Mouse (Mus musculus): ENCODE measurements at regions not wholly inside any gene's neighbourhood (a gene's known extent, or its start where the extent isn't known, plus 50 kb on each side); places are given as distances from the start of the nearest gene placed in this dataset.
A peak's percentile ranks its signal among the peaks of the same experiment; 100 is the strongest.

DNA sequence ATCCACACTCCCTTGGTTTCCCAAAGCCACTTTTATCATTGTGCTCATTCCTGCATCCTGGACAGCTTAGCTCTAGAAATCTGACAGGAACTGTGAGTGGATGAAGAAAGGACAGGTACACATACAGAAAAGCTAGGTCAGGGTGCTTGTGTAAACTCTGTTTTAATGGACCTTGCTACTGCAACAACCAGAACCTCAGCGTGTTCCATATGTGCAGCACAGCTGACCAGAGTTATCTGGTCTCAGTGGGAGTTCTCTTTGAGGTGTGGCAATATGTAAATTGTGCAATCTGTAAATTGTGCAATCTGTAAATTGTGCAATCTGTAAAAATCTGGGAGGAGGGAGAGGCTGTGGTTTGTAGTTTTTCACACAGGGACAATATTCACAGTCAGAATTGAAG is 282.4 kb upstream of the Ptprd start:
- WGBS, result 85% methylated on average over 1 of the region's 1 CpGs
- no peak overlapping the region for H3K4me2 ChIP-seq (replicated peaks)

DNA sequence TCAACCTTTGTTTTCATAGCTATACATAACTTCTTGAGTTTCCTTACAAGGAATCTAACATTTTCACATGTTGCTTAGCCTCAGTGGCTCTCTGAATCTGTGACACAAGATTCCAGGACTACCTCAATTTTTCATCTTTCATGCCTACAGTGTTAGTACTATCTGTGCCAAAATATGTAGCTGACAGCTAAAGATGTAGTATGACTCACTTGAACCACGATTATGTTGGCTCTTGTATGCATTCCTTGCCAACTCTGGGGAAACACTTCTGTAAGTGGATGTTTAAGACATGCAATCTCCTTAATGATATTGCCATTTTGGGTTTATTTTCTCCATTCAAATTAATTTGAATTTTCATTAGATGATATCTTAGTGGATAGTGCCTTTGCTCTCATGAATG is 254.8 kb upstream of the Ptprd start:
- ATAC-seq (ENCODE audit: low FRiP score, low read depth), result no peak
- Histone ChIP-seq H3K9me3 (no peaks in the 10 kb centered on the region), H3K4me2 (replicated peaks) (no peak overlapping the region), H3K9ac (no peak overlapping the region), H3K27me3 (replicated peaks) (no peaks in the 10 kb centered on the region), H3K36me3 (no peaks in the 10 kb centered on the region), H3K27ac (no peak overlapping the region), H3K4me3 (no peak overlapping the region), H3K4me1 (no peaks in the 10 kb centered on the region)
- 65% methylated on average over 1 of the region's 1 CpGs for WGBS

More for the DNA sequence above, 282.4 kb upstream of the Ptprd start:
- ATAC-seq (ENCODE audit: low FRiP score, low read depth), result no peak
- no peak overlapping the region for H3K27ac ChIP-seq
- no peaks in the 10 kb centered on the region for H3K27me3 ChIP-seq (replicated peaks)
- no peak overlapping the region for H3K4me3 ChIP-seq
- no peaks in the 10 kb centered on the region for H3K36me3 ChIP-seq
- H3K9ac ChIP-seq, result no peak overlapping the region
- no peaks in the 10 kb centered on the region for H3K9me3 ChIP-seq
- no peaks in the 10 kb centered on the region for H3K4me1 ChIP-seq

DNA sequence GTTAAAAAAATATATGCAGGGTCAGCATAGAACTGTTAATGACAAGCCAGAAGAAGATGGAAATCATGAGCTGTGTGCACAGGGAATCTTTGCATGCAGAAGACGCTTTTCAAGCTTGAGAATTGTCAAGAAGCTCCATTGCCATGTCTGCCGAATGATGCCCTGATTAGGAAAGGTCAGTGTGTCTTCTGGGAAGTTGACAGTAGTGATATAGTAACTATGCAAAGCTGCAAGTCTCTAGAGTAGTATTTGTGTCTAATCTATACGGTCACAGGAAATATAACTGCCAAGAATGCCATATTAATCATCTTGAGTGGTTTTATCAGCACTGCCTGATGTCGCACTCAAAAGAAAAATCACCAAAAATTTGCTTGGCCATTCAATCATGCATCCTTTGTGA is 244.5 kb upstream of the Ptprd start:
- ATAC-seq (ENCODE audit: low FRiP score, low read depth), result peak; percentile 72; the same call in 1 of the 2 replicates
- H3K36me3 ChIP-seq, result no peaks in the 10 kb centered on the region
- no peaks in the 10 kb centered on the region for H3K4me1 ChIP-seq
- no peak overlapping the region for H3K4me3 ChIP-seq
- no peak overlapping the region for H3K9ac ChIP-seq
- no peak overlapping the region for H3K27ac ChIP-seq
- H3K9me3 ChIP-seq, result no peaks in the 10 kb centered on the region
- 43% methylated on average over 4 of the region's 4 CpGs for WGBS
- H3K4me2 ChIP-seq (replicated peaks), result no peak overlapping the region
- H3K27me3 ChIP-seq (replicated peaks), result no peaks in the 10 kb centered on the region

- ATAC-seq (ENCODE audit: low FRiP score, low read depth), result no peak
- H3K27ac ChIP-seq, result no peak overlapping the region
- H3K4me3 ChIP-seq, result no peak overlapping the region
- no peaks in the 10 kb centered on the region for H3K36me3 ChIP-seq
- H3K9ac ChIP-seq, result no peak overlapping the region
- no peaks in the 10 kb centered on the region for H3K4me1 ChIP-seq
- 59% methylated on average over 1 of the region's 1 CpGs for WGBS
- no peaks in the 10 kb centered on the region for H3K27me3 ChIP-seq (replicated peaks)
- H3K9me3 ChIP-seq, result no peaks in the 10 kb centered on the region
- H3K4me2 ChIP-seq (replicated peaks), result no peak overlapping the region
Observed at GRCm38 (mm10) chr4:78417153-78417552, 205.4 kb upstream of the Ptprd start.

- WGBS, result 93% methylated on average over 1 of the region's 1 CpGs
- ATAC-seq (ENCODE audit: low FRiP score, low read depth), result no peak
- H3K9ac ChIP-seq, result no peak overlapping the region
Observed at GRCm38 (mm10) chr4:78389406-78389805, 177.6 kb upstream of the Ptprd start.

GRCm38 (mm10) chr4:78355162-78355561 is 143.4 kb upstream of the Ptprd start:
- no peaks in the 10 kb centered on the region for H3K36me3 ChIP-seq

More at GRCm38 (mm10) chr4:78389406-78389805, 177.6 kb upstream of the Ptprd start:
- Histone ChIP-seq H3K27ac (no peak overlapping the region), H3K4me2 (replicated peaks) (no peak overlapping the region), H3K4me1 (no peaks in the 10 kb centered on the region), H3K27me3 (replicated peaks) (no peaks in the 10 kb centered on the region), H3K4me3 (no peak overlapping the region), H3K36me3 (no peaks in the 10 kb centered on the region), H3K9me3 (no peaks in the 10 kb centered on the region)

GRCm38 (mm10) chr4:78335777-78336176 is 124.0 kb upstream of the Ptprd start:
- no peak overlapping the region for H3K4me3 ChIP-seq
- H3K4me1 ChIP-seq, result no peaks in the 10 kb centered on the region
- ATAC-seq (ENCODE audit: low FRiP score, low read depth), result no peak
- H3K27ac ChIP-seq, result no peak overlapping the region
- H3K36me3 ChIP-seq, result no peaks in the 10 kb centered on the region
- no peaks in the 10 kb centered on the region for H3K9me3 ChIP-seq
- WGBS, result 88% methylated on average over 1 of the region's 1 CpGs
- no peaks in the 10 kb centered on the region for H3K27me3 ChIP-seq (replicated peaks)
- H3K9ac ChIP-seq, result no peak overlapping the region
- no peak overlapping the region for H3K4me2 ChIP-seq (replicated peaks)

More at GRCm38 (mm10) chr4:78355162-78355561, 143.4 kb upstream of the Ptprd start:
- no peak overlapping the region for H3K4me3 ChIP-seq
- H3K27ac ChIP-seq, result no peak overlapping the region
- H3K9me3 ChIP-seq, result no peaks in the 10 kb centered on the region
- H3K27me3 ChIP-seq (replicated peaks), result no peaks in the 10 kb centered on the region
- no peak for ATAC-seq (ENCODE audit: low FRiP score, low read depth)
- no peaks in the 10 kb centered on the region for H3K4me1 ChIP-seq
- no peak overlapping the region for H3K9ac ChIP-seq
- WGBS, result 46% methylated on average over 5 of the region's 5 CpGs
- H3K4me2 ChIP-seq (replicated peaks), result no peak overlapping the region

GRCm38 (mm10) chr4:78288506-78288905 is 76.7 kb upstream of the Ptprd start:
- H3K27me3 ChIP-seq (replicated peaks), result no peaks in the 10 kb centered on the region
- no peak for ATAC-seq (ENCODE audit: low FRiP score, low read depth)
- no peak overlapping the region for H3K27ac ChIP-seq

More at GRCm38 (mm10) chr4:78288506-78288905, 76.7 kb upstream of the Ptprd start:
- Histone ChIP-seq H3K36me3 (no peaks in the 10 kb centered on the region), H3K9ac (no peak overlapping the region), H3K4me2 (replicated peaks) (no peak overlapping the region), H3K9me3 (no peaks in the 10 kb centered on the region), H3K4me3 (no peak overlapping the region), H3K4me1 (no peaks in the 10 kb centered on the region)

All from neural tube, embryonic 12.5 days (tissue).